Mouse (Mus musculus) embryonic facial prominence, embryonic 14.5 days (tissue): Measurements from ENCODE around the gene Kmt5c. TPM values are rescaled to one million over a fixed set of nuclear protein-coding genes. Genes with fewer than 3 reads are reported as not detected.

Experiments used
- ATAC-seq: fragments of 200-750 bp; cut with Nextera tagmentation; 2 replicates; pipeline ENCODE4 v1.8.0; 2017; ENCODE audit warnings: low read depth, moderate number of reproducible peaks, moderate TSS enrichment
- DNase-seq: peaks from one replicate; pipeline ENCODE4 v3.0.0-alpha.2; 2015; ENCODE audit warnings: low spot score
- H3K27ac ChIP-seq: fragments of 300-500 bp; sonication (generic); replicated peaks from 2 replicates; pipeline ENCODE4 v1.5.1; 2014; ENCODE audit warnings: low read depth, mild to moderate bottlenecking, low read length, moderate library complexity
- H3K27me3 ChIP-seq: fragments of 300-500 bp; sonication (generic); replicated peaks from 2 replicates; pipeline ENCODE4 v1.6.1; 2014; ENCODE audit warnings: low read length; ENCODE audit not compliant: control insufficient read depth, insufficient read depth
- H3K36me3 ChIP-seq: fragments of 300-500 bp; sonication (generic); 2 replicates; pipeline ENCODE4 v1.6.1; 2014; ENCODE audit warnings: low read length, mixed read lengths; ENCODE audit not compliant: control insufficient read depth, insufficient read depth
- H3K4me1 ChIP-seq: fragments of 300-500 bp; sonication (generic); 2 replicates; pipeline ENCODE4 v1.6.1; 2014; ENCODE audit warnings: antibody characterized with exemption, low read length; ENCODE audit not compliant: control insufficient read depth, insufficient read depth
- H3K4me2 ChIP-seq: fragments of 300-500 bp; sonication (generic); 2 replicates; pipeline ENCODE4 v1.6.1; 2014; ENCODE audit warnings: low read depth, mild to moderate bottlenecking, low read length, moderate library complexity, mixed read lengths
- H3K4me3 ChIP-seq: fragments of 300-500 bp; sonication (generic); 2 replicates; pipeline ENCODE4 v1.5.1; 2014; ENCODE audit warnings: low read depth, mild to moderate bottlenecking, low read length
- H3K9ac ChIP-seq: fragments of 300-500 bp; sonication (generic); 2 replicates; pipeline ENCODE4 v1.6.1; 2014; ENCODE audit warnings: low read depth, mild to moderate bottlenecking, low read length, moderate library complexity, mixed read lengths
- H3K9me3 ChIP-seq: fragments of 300-500 bp; sonication (generic); 2 replicates; pipeline ENCODE4 v1.6.1; 2016; ENCODE audit warnings: low read length; ENCODE audit not compliant: control insufficient read depth
- WGBS: fragments of 180-500 bp; shearing (Covaris S2); extraction: QIAGEN DNeasy Blood & Tissue Kit; methylation state at CpG from one replicate; pipeline ENCODE4 v1.1.7; 2014; 5-methylcytosine and 5-hydroxymethylcytosine counted together
- polyA plus RNA-seq: library from polyadenylated mRNA; unstranded; fragments of >200 nt; fragmentation: Nextera tagmentation; extraction: Ambion mirVana; gene quantifications from 2 replicates; pipeline ENCODE4 v1.2.1, GENCODE M21; 2014

Kmt5c gene
- polyA plus RNA-seq, 1 experiment from 2014 or later, result 41.5 TPM

DNA sequence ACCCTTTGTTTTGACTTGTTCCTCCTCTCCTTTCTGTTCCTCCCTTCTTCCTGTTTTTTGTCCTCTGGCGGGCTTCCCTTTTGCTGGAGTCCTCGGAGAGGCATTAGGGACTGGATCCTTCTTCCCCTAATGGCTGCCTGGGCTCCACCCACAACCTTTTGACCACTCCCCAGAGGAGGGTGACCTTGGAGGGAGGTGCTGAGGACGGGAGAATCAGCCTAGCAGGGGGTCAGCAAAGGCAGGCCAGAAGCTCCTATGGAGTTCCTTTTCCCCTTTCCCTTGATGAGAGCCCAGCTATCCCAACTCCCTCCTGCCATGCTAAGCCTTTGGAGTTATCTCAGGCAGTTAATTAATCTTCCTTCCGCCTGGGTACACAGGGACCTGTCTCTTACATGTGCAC, 1.2 kb downstream of the Kmt5c start:
- Histone ChIP-seq H3K4me2 (peak overlapping the region; percentile 74), H3K27me3 (no peaks in the 10 kb centered on the region), H3K36me3 (peaks cover 38% of the 10 kb centered on the region), H3K27ac (peak overlapping the region; percentile 88), H3K4me1 (peaks cover 18% of the 10 kb centered on the region), H3K9ac (peak overlapping the region; percentile 87), H3K9me3 (no peaks in the 10 kb centered on the region), H3K4me3 (peak overlapping the region; percentile 78)
- DNase-seq, result peak; percentile 42
- WGBS, result 7% methylated on average over 4 of the region's 4 CpGs
- no peak for ATAC-seq

DNA sequence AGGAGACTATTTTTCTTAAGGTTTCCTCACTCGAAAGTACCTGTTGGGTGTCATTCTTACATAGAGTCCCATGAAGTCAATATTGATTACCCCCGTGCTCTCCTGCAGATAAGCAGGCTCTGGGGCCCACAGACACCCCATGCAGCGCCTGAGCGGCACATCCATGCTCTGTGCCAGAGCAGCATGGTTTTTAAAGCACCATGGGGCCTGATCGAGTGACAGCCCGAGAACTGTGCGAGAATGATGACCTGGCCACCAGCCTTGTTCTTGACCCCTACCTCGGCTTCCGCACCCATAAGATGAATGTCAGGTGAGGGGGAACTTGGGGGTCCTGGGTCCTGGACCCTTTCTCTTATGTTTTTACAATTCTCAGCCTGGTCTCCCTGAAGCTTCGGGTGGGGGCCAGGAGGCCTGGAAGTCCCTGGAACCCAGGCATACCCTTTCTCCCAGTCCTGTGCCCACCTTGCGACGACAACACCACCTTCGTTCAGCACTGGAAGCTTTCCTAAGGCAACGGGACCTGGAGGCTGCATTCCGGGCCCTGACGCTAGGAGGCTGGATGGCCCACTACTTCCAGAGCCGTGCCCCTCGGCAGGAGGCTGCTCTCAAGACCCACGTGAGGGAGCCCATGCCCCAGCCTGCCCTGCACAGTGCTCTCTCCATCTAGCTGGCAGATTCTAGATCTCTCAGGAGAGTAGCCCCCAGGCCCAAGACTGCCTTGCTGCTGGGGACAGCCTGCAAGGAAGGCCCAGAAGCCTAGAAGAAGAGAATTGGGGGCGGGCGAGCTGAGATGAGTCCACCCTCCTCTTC, 2.0 kb downstream of the Kmt5c start:
- H3K27me3 ChIP-seq, result no peaks in the 10 kb centered on the region
- 89% methylated on average over 21 of the region's 21 CpGs for WGBS
- DNase-seq, result no peak
- peaks cover 18% of the 10 kb centered on the region for H3K4me1 ChIP-seq
- H3K36me3 ChIP-seq, result peaks cover 45% of the 10 kb centered on the region
- no peak for ATAC-seq
- H3K27ac ChIP-seq, result no peak overlapping the region
- peak overlapping the region; percentile 78 for H3K4me3 ChIP-seq
- H3K9ac ChIP-seq, result peak overlapping the region; percentile 87
- H3K4me2 ChIP-seq, result peak overlapping the region; percentile 74
- no peaks in the 10 kb centered on the region for H3K9me3 ChIP-seq

DNA sequence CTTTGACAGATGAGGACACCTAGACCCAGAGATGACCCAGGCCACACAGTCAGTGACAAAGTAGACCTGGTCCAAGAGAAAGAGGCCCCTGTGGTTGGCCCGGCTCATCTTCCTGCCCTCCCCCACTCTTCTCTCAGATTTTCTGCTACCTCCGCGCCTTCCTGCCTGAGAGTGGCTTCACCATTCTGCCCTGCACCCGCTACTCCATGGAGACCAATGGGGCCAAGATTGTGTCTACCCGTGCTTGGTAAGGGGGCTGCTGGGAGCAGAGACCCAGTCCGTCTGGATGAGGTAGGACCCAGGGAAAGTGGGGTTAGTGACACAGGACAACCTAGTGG, 2.5 kb downstream of the Kmt5c start:
- 86% methylated on average over 6 of the region's 6 CpGs for WGBS
- H3K4me1 ChIP-seq, result peaks cover 18% of the 10 kb centered on the region
- H3K9ac ChIP-seq, result peak overlapping the region; percentile 40; the same call in 1 of the 2 replicates
- ATAC-seq (no peak), DNase-seq (no peak)
- H3K9me3 ChIP-seq, result no peaks in the 10 kb centered on the region
- peaks cover 48% of the 10 kb centered on the region for H3K36me3 ChIP-seq
- no peak overlapping the region for H3K4me3 ChIP-seq
- no peak overlapping the region for H3K4me2 ChIP-seq
- H3K27ac ChIP-seq, result no peak overlapping the region
- no peaks in the 10 kb centered on the region for H3K27me3 ChIP-seq

DNA sequence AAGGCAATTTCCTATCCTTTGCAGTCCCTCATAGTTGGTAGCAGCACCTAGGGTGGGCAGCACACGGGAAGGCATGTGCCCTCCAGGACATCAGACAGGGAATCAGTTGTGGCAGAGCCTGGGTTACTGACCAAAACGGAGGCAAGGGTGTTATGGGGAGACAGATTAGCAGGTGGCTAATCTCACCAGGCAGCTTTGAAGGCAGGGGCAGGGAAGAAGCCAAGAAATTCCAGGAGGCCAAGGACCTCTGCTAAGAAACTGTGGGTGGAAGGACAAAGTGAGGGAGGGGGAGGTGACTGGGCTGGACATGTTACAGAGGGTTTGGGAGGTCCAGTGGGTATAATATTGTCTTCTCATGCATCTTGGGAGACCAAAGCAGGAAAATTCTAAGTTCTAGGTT, 3.4 kb downstream of the Kmt5c start:
- Histone ChIP-seq H3K4me1 (peaks cover 18% of the 10 kb centered on the region), H3K4me2 (no peak overlapping the region), H3K27ac (no peak overlapping the region), H3K9ac (no peak overlapping the region), H3K9me3 (no peaks in the 10 kb centered on the region), H3K4me3 (no peak overlapping the region), H3K27me3 (no peaks in the 10 kb centered on the region), H3K36me3 (peaks cover 48% of the 10 kb centered on the region)
- DNase-seq (no peak), ATAC-seq (no peak)
- 66% methylated on average over 2 of the region's 2 CpGs for WGBS

DNA sequence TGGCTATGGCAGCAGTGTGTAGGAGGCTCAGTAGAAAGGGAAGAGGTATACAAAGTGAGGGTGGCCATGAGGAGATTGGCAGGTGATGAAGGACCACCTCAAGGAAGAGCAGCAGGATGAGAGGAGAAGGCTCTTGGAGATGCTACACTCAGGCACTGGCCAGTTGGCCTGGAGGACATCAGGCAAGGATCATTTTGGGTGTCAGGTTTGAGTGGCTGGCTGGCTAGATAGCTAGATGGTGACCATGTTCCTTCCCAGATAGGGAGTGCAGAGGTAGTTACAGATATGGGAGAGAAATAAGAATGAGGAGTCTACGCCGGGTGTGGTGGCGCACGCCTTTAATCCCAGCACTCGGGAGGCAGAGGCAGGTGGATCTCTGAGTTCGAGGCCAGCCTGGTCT, 5.0 kb downstream of the Kmt5c start:
- Histone ChIP-seq H3K27me3 (no peaks in the 10 kb centered on the region), H3K9me3 (no peaks in the 10 kb centered on the region), H3K9ac (no peak overlapping the region), H3K27ac (no peak overlapping the region), H3K4me3 (no peak overlapping the region), H3K4me2 (no peak overlapping the region), H3K4me1 (peaks cover 13% of the 10 kb centered on the region), H3K36me3 (peaks cover 48% of the 10 kb centered on the region)
- WGBS, result 95% methylated on average over 6 of the region's 6 CpGs
- DNase-seq, result no peak
- ATAC-seq, result no peak

DNA sequence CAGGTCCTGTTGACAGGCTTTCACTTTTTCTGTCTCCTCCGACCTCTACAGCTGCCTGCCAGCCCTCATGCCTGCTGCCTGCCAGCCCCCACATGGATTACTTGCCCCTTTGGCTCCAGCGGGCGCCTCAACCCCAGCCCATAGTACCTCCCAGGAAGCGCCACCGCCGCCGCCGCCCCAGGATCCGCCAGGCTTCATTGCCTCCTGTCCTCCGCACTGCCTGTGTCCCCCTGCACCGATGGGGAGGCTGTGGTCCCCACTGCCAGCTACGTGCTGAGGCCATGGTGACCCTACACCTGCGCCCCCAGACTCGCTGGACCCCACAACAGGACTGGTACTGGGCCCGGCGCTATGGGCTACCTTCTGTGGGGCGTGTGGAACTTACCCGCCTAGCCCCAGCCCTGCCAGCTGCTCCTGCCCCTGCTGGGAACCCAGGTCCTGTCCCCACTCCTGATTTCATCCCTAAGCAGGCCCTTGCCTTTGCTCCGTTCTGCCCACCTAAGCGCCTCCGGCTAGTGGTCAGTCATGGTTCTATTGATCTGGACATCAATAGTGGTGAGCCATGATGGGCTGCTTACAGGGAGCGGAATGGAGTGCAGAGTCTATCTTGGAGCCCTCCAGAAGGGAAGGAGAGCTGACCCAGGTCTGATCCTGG, 6.5 kb downstream of the Kmt5c start:
- 82% methylated on average over 22 of the region's 22 CpGs for WGBS
- no peaks in the 10 kb centered on the region for H3K27me3 ChIP-seq
- no peak overlapping the region for H3K27ac ChIP-seq
- no peaks in the 10 kb centered on the region for H3K9me3 ChIP-seq
- DNase-seq (no peak), ATAC-seq (no peak)
- peaks cover 48% of the 10 kb centered on the region for H3K36me3 ChIP-seq
- H3K4me2 ChIP-seq, result no peak overlapping the region
- H3K9ac ChIP-seq, result no peak overlapping the region
- peaks cover 5% of the 10 kb centered on the region; the same call in 1 of the 2 replicates for H3K4me1 ChIP-seq
- H3K4me3 ChIP-seq, result no peak overlapping the region

DNA sequence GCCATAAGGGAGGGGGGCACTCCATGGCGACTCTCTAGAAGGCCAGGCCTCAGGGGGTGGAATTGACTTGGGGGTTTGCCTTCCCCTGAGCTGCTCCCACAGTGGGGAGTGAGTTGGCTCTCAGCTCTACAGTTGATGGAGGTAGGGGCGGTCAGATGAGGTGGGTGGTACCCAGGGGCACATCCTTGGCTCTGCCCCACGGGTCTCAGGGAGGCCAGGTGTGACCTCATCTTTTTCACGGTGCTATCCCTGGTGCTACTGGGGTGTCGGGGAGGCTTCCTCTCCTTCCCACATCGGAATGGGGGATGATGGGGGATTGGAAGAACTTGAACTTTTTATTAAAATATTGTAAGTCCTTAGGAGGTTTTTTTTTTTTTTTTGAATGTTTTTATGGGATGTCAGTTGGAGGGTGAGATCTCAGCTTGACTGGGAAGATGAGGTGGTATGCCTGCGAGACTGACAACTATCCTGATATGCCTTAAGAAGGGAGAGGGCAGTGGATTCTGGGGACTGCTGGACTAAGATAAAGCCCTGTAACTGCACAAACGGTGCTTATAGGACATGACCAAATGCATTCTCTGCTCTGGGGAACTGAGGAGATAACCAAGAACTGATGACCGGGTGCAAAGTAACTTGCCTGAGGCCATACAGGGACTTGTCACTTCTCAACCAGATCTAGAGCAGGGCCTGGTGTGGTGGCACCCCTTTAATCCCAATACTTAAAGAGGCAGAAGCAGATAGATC, 7.4 kb downstream of the Kmt5c start:
- no peak for DNase-seq
- Histone ChIP-seq H3K36me3 (peaks cover 42% of the 10 kb centered on the region), H3K9me3 (no peaks in the 10 kb centered on the region), H3K4me2 (no peak overlapping the region), H3K4me3 (no peak overlapping the region), H3K27me3 (no peaks in the 10 kb centered on the region), H3K4me1 (peaks cover 9% of the 10 kb centered on the region), H3K27ac (no peak overlapping the region), H3K9ac (no peak overlapping the region)
- WGBS, result 79% methylated on average over 8 of the region's 9 CpGs
- no peak for ATAC-seq

DNA sequence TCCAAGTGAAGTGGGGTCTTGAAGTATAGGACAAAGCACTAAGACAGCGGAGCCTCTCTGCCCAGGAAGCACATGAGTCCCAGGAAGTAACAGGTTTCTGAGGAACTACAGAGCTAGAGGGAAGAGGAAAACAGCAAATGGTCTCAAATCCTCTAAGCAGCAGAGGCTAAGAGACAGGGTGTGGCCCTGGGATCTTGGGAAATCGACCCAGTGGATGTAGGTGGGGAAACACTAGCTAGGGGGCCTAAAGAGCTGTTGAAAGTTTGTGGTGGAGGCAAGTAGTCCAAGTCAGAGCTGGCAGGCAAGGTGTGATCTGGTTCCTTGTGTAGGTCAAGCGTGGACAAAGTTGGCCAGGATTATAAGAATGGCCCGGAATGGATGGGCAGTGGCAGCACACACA, 8.4 kb downstream of the Kmt5c start:
- no peak overlapping the region for H3K27ac ChIP-seq
- DNase-seq (no peak), ATAC-seq (no peak)
- no peaks in the 10 kb centered on the region for H3K9me3 ChIP-seq
- no peak overlapping the region for H3K4me2 ChIP-seq
- 83% methylated on average over 4 of the region's 4 CpGs for WGBS
- H3K36me3 ChIP-seq, result peaks cover 32% of the 10 kb centered on the region
- no peak overlapping the region for H3K4me3 ChIP-seq
- peaks cover 14% of the 10 kb centered on the region for H3K4me1 ChIP-seq
- no peak overlapping the region for H3K9ac ChIP-seq
- H3K27me3 ChIP-seq, result no peaks in the 10 kb centered on the region
